7 mouse cellular contexts compared by ENCODE assay signal in the genomic region with DNA sequence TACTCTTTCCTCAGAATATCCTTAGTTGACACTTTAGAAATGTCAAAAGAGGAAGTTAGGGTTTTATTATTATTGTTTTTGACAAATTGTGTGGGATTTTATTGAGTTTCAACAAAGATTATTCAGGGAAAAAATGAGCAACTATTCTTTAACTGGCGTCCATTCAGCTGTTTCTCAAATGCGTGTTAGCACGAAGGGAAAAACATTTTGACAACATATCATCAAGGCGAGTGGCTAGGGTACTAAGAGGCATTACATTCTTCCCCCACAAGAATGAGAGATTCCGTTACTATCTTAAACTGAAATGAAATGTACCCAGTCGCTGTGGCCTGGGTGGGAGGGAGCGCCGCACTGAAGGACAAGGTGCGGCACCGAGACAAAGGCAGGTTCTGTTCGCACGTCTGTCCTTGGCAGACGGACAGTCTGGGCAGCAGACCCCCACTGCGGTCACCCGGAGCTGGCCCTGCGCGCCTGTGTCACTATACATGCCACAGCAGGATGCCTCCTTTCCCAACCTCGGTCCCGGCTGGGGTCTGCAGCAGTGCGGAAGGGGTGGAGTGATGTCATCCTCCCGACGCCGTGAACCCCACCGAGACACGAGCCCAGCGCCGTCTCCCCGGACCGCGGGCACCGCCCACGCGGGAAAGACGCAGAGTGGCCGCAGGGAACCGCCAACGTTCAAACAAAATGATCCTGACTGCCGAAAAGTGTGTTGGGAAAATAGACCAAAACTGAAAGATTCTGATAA. TPM values are rescaled to one million over a fixed set of nuclear protein-coding genes. Genes with fewer than 3 reads are reported as not detected.
DNase-seq lines count a peak whose midpoint lies in the region; ATAC-seq and TF ChIP-seq lines count a peak whose summit lies in the region.
"Not testable (repeated sequence)": the region's sequence is repeated elsewhere in the genome, so short reads cannot be mapped to it uniquely, and the experiment has no call there.

No protein-coding gene starts in this region.

- H3K4me2 ChIP-seq in embryonic facial prominence, embryonic 12.5 days (replicated peaks): peak overlapping the region; percentile 57
- peak overlapping the region; percentile 48 for H3K4me2 ChIP-seq in limb, embryonic 14.5 days (replicated peaks; ENCODE audit: low read depth, low read length, severe bottlenecking)
- peak overlapping the region; percentile 58 for H3K4me2 ChIP-seq in midbrain, embryonic 12.5 days (replicated peaks)

- not testable (repeated sequence) for H3K9me3 ChIP-seq in embryonic facial prominence, embryonic 12.5 days; limb, embryonic 14.5 days (ENCODE audit: control insufficient read depth, low read length); midbrain, embryonic 12.5 days

- peak; percentile 82 for DNase-seq in adrenal gland, postnatal 14 days
- DNase-seq in heart, adult 9 months (ENCODE audit: low spot score in 2 of 2): peak; percentile 39 to 49
- DNase-seq in kidney, adult 18-20 months: peak; percentile 50
- DNase-seq in limb, embryonic 14.5 days (ENCODE audit: low spot score): not testable (repeated sequence)
- DNase-seq in spleen, adult 18-20 months: peak; percentile 50 to 56

- H3K4me3 ChIP-seq in embryonic facial prominence, embryonic 12.5 days: peak overlapping the region; percentile 43
- peak overlapping the region; percentile 31 for H3K4me3 ChIP-seq in limb, embryonic 14.5 days (replicated peaks; ENCODE audit: low read length)
- H3K4me3 ChIP-seq in midbrain, embryonic 12.5 days: peak overlapping the region; percentile 46

- H3K27me3 ChIP-seq in embryonic facial prominence, embryonic 12.5 days; limb, embryonic 14.5 days (ENCODE audit: control insufficient read depth, insufficient read depth, low read length); midbrain, embryonic 12.5 days: not testable (repeated sequence)

- H3K4me1 ChIP-seq in embryonic facial prominence, embryonic 12.5 days; limb, embryonic 14.5 days (ENCODE audit: control insufficient read depth, insufficient read depth, low read length); midbrain, embryonic 12.5 days: not testable (repeated sequence)

- ATAC-seq in embryonic facial prominence, embryonic 12.5 days (ENCODE audit: insufficient number of reproducible peaks, insufficient read depth, low FRiP score, low TSS enrichment): peak; percentile 36; the same call in 1 of the 2 replicates
- peak; percentile 24 for ATAC-seq in limb, embryonic 14.5 days (ENCODE audit: low FRiP score, low read depth)
- peak; percentile 57 for ATAC-seq in midbrain, embryonic 12.5 days (ENCODE audit: low FRiP score, low read depth)

- 0 out of 2 replicates have a peak overlapping the region, but pooled peaks have one; percentile 47 for H3K9ac ChIP-seq in embryonic facial prominence, embryonic 12.5 days
- H3K9ac ChIP-seq in limb, embryonic 14.5 days (ENCODE audit: low read depth, low read length, severe bottlenecking): not testable (repeated sequence)
- H3K9ac ChIP-seq in midbrain, embryonic 12.5 days (replicated peaks): peak overlapping the region; percentile 52; the same call in 1 of the 2 replicates

- H3K27ac ChIP-seq in embryonic facial prominence, embryonic 12.5 days; limb, embryonic 14.5 days (replicated peaks; ENCODE audit: low read depth, low read length): not testable (repeated sequence)
- H3K27ac ChIP-seq in midbrain, embryonic 12.5 days (replicated peaks): 0 out of 2 replicates have a peak overlapping the region, but pooled peaks have one; percentile 46

- H3K36me3 ChIP-seq in embryonic facial prominence, embryonic 12.5 days; limb, embryonic 14.5 days (ENCODE audit: control insufficient read depth, insufficient read depth, low read length); midbrain, embryonic 12.5 days: not testable (repeated sequence)

- WGBS in embryonic facial prominence, embryonic 12.5 days: 5% methylated on average over 38 of the region's 38 CpGs
- 3% methylated on average over 35 of the region's 38 CpGs for WGBS in limb, embryonic 14.5 days
- WGBS in midbrain, embryonic 12.5 days: 4% methylated on average over 38 of the region's 38 CpGs

- not testable (repeated sequence) for TF ChIP-seq POLR2A in limb, embryonic 14.5 days (IDR thresholded peaks at IDR 0.05; ENCODE audit: borderline replicate concordance, extremely low read depth, insufficient read depth, insufficient read length)

RNA-seq across cellular contexts. Expression of a gene that starts 0.7 kb away (rescaled TPM):
- total RNA-seq in adrenal gland, postnatal 14 days (2021): 3.8 and 5.3 TPM in 2 replicates
- polyA plus RNA-seq in embryonic facial prominence, embryonic 12.5 days (2016; fragmentation: Nextera tagmentation; extraction: Ambion mirVana): 21.8 and 23.5 TPM in 2 replicates
- polyA plus RNA-seq in limb, embryonic 14.5 days (2012; rRNA removed): 12.3 and 15.7 TPM in 2 replicates
- 14.8 and 17.7 TPM in 2 replicates for polyA plus RNA-seq in limb, embryonic 14.5 days (2014; fragmentation: Nextera tagmentation; extraction: Ambion mirVana)
- 36.3 and 37.4 TPM in 2 replicates for polyA plus RNA-seq in midbrain, embryonic 12.5 days (2016; fragmentation: Nextera tagmentation; extraction: Ambion mirVana)

RNA-seq across cellular contexts. Expression of a gene that starts 59.9 kb away (rescaled TPM):
- 11.4 and 13.0 TPM in 2 replicates for total RNA-seq in adrenal gland, postnatal 14 days (2021)
- 25.3 and 26.5 TPM in 2 replicates for polyA plus RNA-seq in embryonic facial prominence, embryonic 12.5 days (2016; fragmentation: Nextera tagmentation; extraction: Ambion mirVana)
- polyA plus RNA-seq in limb, embryonic 14.5 days (2012; rRNA removed): 23.9 and 24.2 TPM in 2 replicates
- 21.1 and 24.2 TPM in 2 replicates for polyA plus RNA-seq in limb, embryonic 14.5 days (2014; fragmentation: Nextera tagmentation; extraction: Ambion mirVana)
- 28.1 and 29.1 TPM in 2 replicates for polyA plus RNA-seq in midbrain, embryonic 12.5 days (2016; fragmentation: Nextera tagmentation; extraction: Ambion mirVana)
